Mouse (Mus musculus) CH12.LX (cell line): ENCODE measurements at regions not wholly inside any gene's neighbourhood (a gene's known extent, or its start where the extent isn't known, plus 50 kb on each side); places are given as distances from the start of the nearest gene placed in this dataset.

ENCODE experiments used
- CTCF ChIP-seq, 2 experiments: IDR thresholded peaks in 1 of 2; conservative IDR thresholded peaks in 1 of 2; 2 replicates each; pipeline ENCODE4 v1.5.1; 2011 to 2012; ENCODE audit warnings: low read depth in 2 of 2, low read length in 2 of 2, improper control_type of control experiment in 1 of 2, inconsistent platforms in 1 of 2, mild to moderate bottlenecking in 1 of 2, moderate library complexity in 1 of 2
- HCFC1 ChIP-seq: IDR thresholded peaks from 2 replicates; pipeline ENCODE4 v1.6.1; 2012; ENCODE audit warnings: low read depth, mild to moderate bottlenecking, inconsistent platforms, low read length, improper control_type of control experiment
- JUND ChIP-seq: conservative IDR thresholded peaks from 2 replicates; pipeline ENCODE4 v1.6.1; 2011; ENCODE audit warnings: low read depth, low read length, improper control_type of control experiment
- MAFK ChIP-seq: IDR thresholded peaks from 2 replicates; pipeline ENCODE4 v1.6.1; 2011; ENCODE audit warnings: low read length, improper control_type of control experiment; ENCODE audit not compliant: insufficient replicate concordance
- MAZ ChIP-seq: IDR thresholded peaks from 2 replicates; pipeline ENCODE4 v1.6.1; 2012; ENCODE audit warnings: low read depth, mild to moderate bottlenecking, inconsistent platforms, low read length, improper control_type of control experiment, moderate library complexity
- MEF2A ChIP-seq: IDR thresholded peaks from 2 replicates; pipeline ENCODE4 v1.6.1; 2014; ENCODE audit warnings: low read depth, mild to moderate bottlenecking, inconsistent platforms, low read length, improper control_type of control experiment, borderline replicate concordance
- POLR2A ChIP-seq: IDR thresholded peaks from 2 replicates; pipeline ENCODE4 v1.6.1; 2011; ENCODE audit warnings: low read depth, mild to moderate bottlenecking, improper control_type of control experiment, low read length
- POLR2AphosphoS2 ChIP-seq: IDR thresholded peaks from 2 replicates; pipeline ENCODE4 v1.6.1; 2011; ENCODE audit warnings: low read depth, low read length, improper control_type of control experiment
- RAD21 ChIP-seq: IDR thresholded peaks from 2 replicates; pipeline ENCODE4 v1.6.1; 2011; ENCODE audit warnings: low read depth, mild to moderate bottlenecking, low read length, improper control_type of control experiment, moderate library complexity
- SIN3A ChIP-seq: IDR thresholded peaks from 2 replicates; pipeline ENCODE4 v1.6.1; 2012; ENCODE audit warnings: low read length, improper control_type of control experiment, inconsistent platforms
- USF1 ChIP-seq: IDR thresholded peaks from 2 replicates; pipeline ENCODE4 v1.6.1; 2014; ENCODE audit warnings: low read depth, mild to moderate bottlenecking, inconsistent platforms, low read length, improper control_type of control experiment
- ZMIZ1 ChIP-seq: IDR thresholded peaks from 2 replicates; pipeline ENCODE4 v1.6.1; 2012; ENCODE audit warnings: low read depth, mild to moderate bottlenecking, inconsistent platforms, low read length, improper control_type of control experiment

GRCm38 (mm10) chr5:121064721-121065120 is 54.8 kb upstream of the Rph3a start:
- TF ChIP-seq MAFK, result no peak
- TF ChIP-seq POLR2A, result no peak
- no peak for TF ChIP-seq MEF2A
- no peak for TF ChIP-seq CTCF (conservative IDR thresholded peaks at IDR 0.05 in 1 of 2, IDR thresholded peaks at IDR 0.05 in 1 of 2; ENCODE audit: low read depth in 2 of 2, low read length in 2 of 2)
- TF ChIP-seq POLR2AphosphoS2, result no peak
- TF ChIP-seq ZMIZ1, result no peak
- TF ChIP-seq MAZ, result no peak
- no peak for TF ChIP-seq RAD21
- TF ChIP-seq HCFC1, result no peak
- TF ChIP-seq SIN3A, result no peak
- TF ChIP-seq JUND, result no peak
- no peak for TF ChIP-seq USF1
